ENCODE assay signal across 9 mouse cellular contexts in the genomic region with DNA sequence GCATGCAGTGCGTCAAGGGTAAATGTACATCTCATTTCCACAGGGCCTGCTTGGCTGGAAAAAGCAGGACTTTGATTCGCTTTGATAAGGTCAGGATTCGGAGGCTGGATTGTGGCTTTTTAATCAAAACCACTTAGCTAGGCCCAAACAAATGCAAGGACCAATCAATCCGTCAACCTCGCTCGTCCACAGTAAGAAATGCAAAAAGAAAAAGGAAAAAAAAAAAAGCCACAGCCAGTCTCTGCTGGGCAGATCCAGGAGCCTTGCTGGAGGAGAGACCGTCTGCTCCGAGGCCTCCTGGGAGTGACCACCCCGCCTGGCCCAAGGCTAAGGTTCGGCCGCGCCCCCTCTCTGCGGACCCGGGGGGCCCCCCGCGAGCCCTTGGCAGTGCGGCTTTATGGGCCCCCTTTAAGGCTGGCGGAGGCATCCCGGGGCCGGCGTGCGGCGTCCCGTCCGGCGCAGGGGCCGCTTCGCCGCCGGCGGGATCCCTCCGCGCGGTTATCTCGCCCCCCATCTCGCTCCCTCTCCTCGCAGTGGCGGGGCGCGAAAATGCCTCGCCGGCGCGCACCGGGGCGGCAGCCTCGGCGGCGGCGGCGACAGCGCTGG. TPM values are rescaled to one million over a fixed set of nuclear protein-coding genes. Genes with fewer than 3 reads are reported as not detected.
DNase-seq lines count a peak whose midpoint lies in the region; ATAC-seq and TF ChIP-seq lines count a peak whose summit lies in the region.
"Had no signal": no experiment of that assay in that cellular context is flagged by ENCODE, and none has a peak within 500 bp of the region (broad histone marks: within the 10 kb centered on the region; RNA-seq: fewer than 3 reads in every experiment).

A gene (plus strand): TSS at position 223 of the 606 bp plus-strand sequence.

- no peak for DNase-seq in ES-E14 (ENCODE audit: low read depth, low spot score)
- peak; percentile 78 to 83 for DNase-seq in adrenal gland, adult 18-20 months (ENCODE audit: low spot score in 2 of 2)
- DNase-seq in gastrocnemius, postnatal 10 days, result peak; percentile 82
- DNase-seq in neural tube, embryonic 10.5 days (ENCODE audit: extremely low spot score, low spot score), result peak; percentile 89
- no peak for DNase-seq in frontal cortex, adult 2 months (ENCODE audit: extremely low spot score in 1 of 2, low spot score in 1 of 2)
- DNase-seq in cerebellum, adult 8-10 months, result no peak
- DNase-seq in right cerebral cortex, postnatal 14 days, result no peak

- under 1% methylated on average over 50 of the region's 52 CpGs for WGBS in kidney, embryonic 16.5 days

- in situ Hi-C loops in ES-E14 (cut with MboI; ENCODE audit: low sequenced_read_pairs in 2 of 2, unreplicated experiment in 2 of 2), result loop anchor here (5.0 to 25.0 kb wide), 3 partner anchors 438 to 883 kb away; no protein-coding TSS in a partner anchor

- H3K4me3 ChIP-seq in ES-E14 (ENCODE audit: insufficient read depth in 1 of 2, low read depth in 1 of 2, low read length in 2 of 2, poor library complexity in 1 of 2, severe bottlenecking in 1 of 2), result peak within 1 kb of the TSS; percentile 42 to 79; a peak in 3 of 4 replicates
- peak within 1 kb of the TSS; percentile 78 for H3K4me3 ChIP-seq in kidney, embryonic 16.5 days (ENCODE audit: low read length)

- no peaks in the 10 kb centered on the region for H3K27me3 ChIP-seq in kidney, embryonic 16.5 days (ENCODE audit: insufficient read depth, low read length)

- H3K4me2 ChIP-seq in kidney, embryonic 16.5 days (replicated peaks; ENCODE audit: low read depth, low read length), result peak within 1 kb of the TSS; percentile 72

- no peak within 1 kb of the TSS for H3K27ac ChIP-seq in ES-E14 (ENCODE audit: insufficient read depth, low read depth, low read length, poor library complexity, severe bottlenecking)
- peak within 1 kb of the TSS; percentile 100 for H3K27ac ChIP-seq in kidney, embryonic 16.5 days (ENCODE audit: low read length)

- no peaks in the 10 kb centered on the region for H3K9me3 ChIP-seq in ES-E14 (ENCODE audit: control insufficient read depth, insufficient read depth, low read depth, low read length)
- H3K9me3 ChIP-seq in kidney, embryonic 16.5 days (ENCODE audit: low read length), result no peaks in the 10 kb centered on the region

- ATAC-seq in kidney, embryonic 16.5 days (ENCODE audit: low FRiP score, low TSS enrichment), result peak; percentile 76

- no peaks in the 10 kb centered on the region for H3K36me3 ChIP-seq in ES-E14 (ENCODE audit: control insufficient read depth, insufficient read depth, low read length, poor library complexity, severe bottlenecking)
- no peaks in the 10 kb centered on the region for H3K36me3 ChIP-seq in kidney, embryonic 16.5 days (ENCODE audit: insufficient read depth, low read length)

- peak within 1 kb of the TSS; percentile 67 for H3K9ac ChIP-seq in ES-E14 (ENCODE audit: insufficient read depth, low read depth, low read length, poor library complexity, severe bottlenecking)
- H3K9ac ChIP-seq in kidney, embryonic 16.5 days (replicated peaks; ENCODE audit: low read length), result peak within 1 kb of the TSS; percentile 99

- H3K4me1 ChIP-seq in ES-E14 (ENCODE audit: control insufficient read depth in 2 of 2, insufficient read depth in 2 of 2, low read length in 2 of 2, poor library complexity in 1 of 2), result peaks cover 0 to 5% of the 10 kb centered on the region in 2 experiments; a peak in 1 of 4 replicates
- peaks cover 41% of the 10 kb centered on the region for H3K4me1 ChIP-seq in kidney, embryonic 16.5 days (ENCODE audit: insufficient read depth, low read length)

TF ChIP-seq in ES-E14, 5 proteins besides CTCF, POLR2A, EP300 and RAD21:
- TF ChIP-seq MAFK (IDR thresholded peaks at IDR 0.05; ENCODE audit: insufficient read depth, low read depth, low read length), result no peak
- TF ChIP-seq HCFC1 (IDR thresholded peaks at IDR 0.05; ENCODE audit: borderline replicate concordance, insufficient read depth, low read length), result no peak
- no peak for TF ChIP-seq ZC3H11A (IDR thresholded peaks at IDR 0.05; ENCODE audit: borderline replicate concordance, low read depth, low read length)
- TF ChIP-seq ZNF384 (IDR thresholded peaks at IDR 0.05; ENCODE audit: low read depth, low read length), result peak; percentile 54
- TF ChIP-seq CHD2 (IDR thresholded peaks at IDR 0.05; ENCODE audit: low read depth, low read length), result no peak

RNA-seq across cellular contexts. Expression of the gene that starts here (rescaled TPM):
- 0.63 and 1.2 TPM in 2 replicates for total RNA-seq in ES-E14 (2012; rRNA removed)
- total RNA-seq in adrenal gland, adult 18-20 months (2021), result 10 to 100 TPM; 24.6 to 36.4 TPM
- 10 to 100 TPM; 38.3 to 46.1 TPM for total RNA-seq in gastrocnemius, postnatal 10 days (2021)
- polyA plus RNA-seq in kidney, embryonic 16.5 days (2015; fragmentation: Nextera tagmentation; extraction: Ambion mirVana), result 41.0 and 45.6 TPM in 2 replicates
- 0.04 and 0.06 TPM in 2 replicates for polyA plus RNA-seq in frontal cortex, adult 2 months (2012; rRNA removed)
- total RNA-seq: common myeloid progenitor, adult 5-6 weeks had no signal

Comparison
In these comparisons a context has a peak if more than half of its experiments do, and no peak if none do; other contexts are left out.
1. RNA of the gene that starts here (total RNA-seq): 38.3 to 46.1 TPM in gastrocnemius, postnatal 10 days and 24.6 to 36.4 TPM in adrenal gland, adult 18-20 months; 0.63 to 1.2 TPM in ES-E14; every median in the first group is over 10 times any median in the second.
2. RNA of the gene that starts here (polyA plus RNA-seq): 41.0 to 45.6 TPM in kidney, embryonic 16.5 days; 0.04 to 0.06 TPM in frontal cortex, adult 2 months; every median in the first group is over 10 times any median in the second.
3. DNase-seq: peak in adrenal gland, adult 18-20 months (2 of 2), gastrocnemius, postnatal 10 days (single experiment) and neural tube, embryonic 10.5 days (single experiment); none in ES-E14 (single experiment), frontal cortex, adult 2 months (0 of 2), cerebellum, adult 8-10 months (single experiment) and right cerebral cortex, postnatal 14 days (single experiment).